In genomic region chr5:97090034-97090784, GRCm38 (mm10) we compare ENCODE assay signal across 9 mouse cellular contexts. TPM values are rescaled to one million over a fixed set of nuclear protein-coding genes. Genes with fewer than 3 reads are reported as not detected.
DNase-seq lines count a peak whose midpoint lies in the region; ATAC-seq lines count a peak whose summit lies in the region.
"Had no signal": no experiment of that assay in that cellular context is flagged by ENCODE, and none has a peak within 500 bp of the region (broad histone marks: within the 10 kb centered on the region; RNA-seq: fewer than 3 reads in every experiment).

No protein-coding gene starts in this region.

- H3K4me2 ChIP-seq in embryonic facial prominence, embryonic 14.5 days (ENCODE audit: low read depth, low read length) = no peak overlapping the region
- H3K4me2 ChIP-seq in limb, embryonic 15.5 days = no peak overlapping the region

- no peaks in the 10 kb centered on the region for H3K9me3 ChIP-seq in embryonic facial prominence, embryonic 14.5 days (ENCODE audit: control insufficient read depth, low read length)
- no peaks in the 10 kb centered on the region for H3K9me3 ChIP-seq in embryonic facial prominence, embryonic 10.5 days
- no peaks in the 10 kb centered on the region for H3K9me3 ChIP-seq in limb, embryonic 15.5 days

- no peaks in the 10 kb centered on the region for H3K4me1 ChIP-seq in embryonic facial prominence, embryonic 14.5 days (ENCODE audit: control insufficient read depth, insufficient read depth, low read length)
- H3K4me1 ChIP-seq in embryonic facial prominence, embryonic 10.5 days = no peaks in the 10 kb centered on the region
- no peaks in the 10 kb centered on the region; the same call in 1 of the 2 replicates for H3K4me1 ChIP-seq in limb, embryonic 15.5 days

- 73% methylated on average over 6 of the region's 6 CpGs for WGBS in embryonic facial prominence, embryonic 14.5 days
- WGBS in embryonic facial prominence, embryonic 10.5 days = 76% methylated on average over 6 of the region's 6 CpGs
- 62% methylated on average over 6 of the region's 6 CpGs for WGBS in limb, embryonic 15.5 days

- peaks cover 29% of the 10 kb centered on the region for H3K36me3 ChIP-seq in embryonic facial prominence, embryonic 14.5 days (ENCODE audit: control insufficient read depth, insufficient read depth, low read length)
- H3K36me3 ChIP-seq in embryonic facial prominence, embryonic 10.5 days (replicated peaks) = peaks cover 49% of the 10 kb centered on the region
- H3K36me3 ChIP-seq in limb, embryonic 15.5 days = peaks cover 16% of the 10 kb centered on the region

- H3K27me3 ChIP-seq in embryonic facial prominence, embryonic 14.5 days (replicated peaks; ENCODE audit: control insufficient read depth, insufficient read depth, low read length) = no peaks in the 10 kb centered on the region
- H3K27me3 ChIP-seq in embryonic facial prominence, embryonic 10.5 days (replicated peaks; ENCODE audit: low read depth, poor library complexity, severe bottlenecking) = no peaks in the 10 kb centered on the region
- H3K27me3 ChIP-seq in limb, embryonic 15.5 days = no peaks in the 10 kb centered on the region

- peak; percentile 81 for DNase-seq in embryonic facial prominence, embryonic 14.5 days (ENCODE audit: low spot score)
- DNase-seq in embryonic facial prominence, embryonic 10.5 days (ENCODE audit: low spot score) = no peak
- DNase-seq in spleen, postnatal 36 days (ENCODE audit: low spot score in 2 of 2) = peak; percentile 14 to 15
- no peak for DNase-seq in spleen, postnatal 10 days (ENCODE audit: low spot score in 2 of 2)
- no peak for DNase-seq in thymus, postnatal 14 days
- no peak for DNase-seq in left cerebral cortex, adult 9 months (ENCODE audit: low spot score in 2 of 2)
- no peak for DNase-seq in right cerebral cortex, postnatal 36 days (ENCODE audit: low spot score in 2 of 2)
- DNase-seq: spleen, adult 18-20 months had no signal

- no peak overlapping the region for H3K27ac ChIP-seq in embryonic facial prominence, embryonic 14.5 days (replicated peaks; ENCODE audit: low read depth, low read length)
- H3K27ac ChIP-seq in embryonic facial prominence, embryonic 10.5 days (replicated peaks) = no peak overlapping the region
- H3K27ac ChIP-seq in limb, embryonic 15.5 days = peak overlapping the region; percentile 2; the same call in 1 of the 2 replicates

- no peak overlapping the region for H3K9ac ChIP-seq in embryonic facial prominence, embryonic 14.5 days (ENCODE audit: low read depth, low read length)
- no peak overlapping the region for H3K9ac ChIP-seq in limb, embryonic 15.5 days

- ATAC-seq in embryonic facial prominence, embryonic 14.5 days (ENCODE audit: low read depth) = peak; percentile 83
- ATAC-seq in limb, embryonic 15.5 days (ENCODE audit: insufficient number of reproducible peaks, low FRiP score, low TSS enrichment, low read depth) = no peak; the same call in 1 of the 2 replicates

- H3K4me3 ChIP-seq in embryonic facial prominence, embryonic 14.5 days (ENCODE audit: low read depth, low read length) = no peak overlapping the region
- H3K4me3 ChIP-seq in embryonic facial prominence, embryonic 10.5 days = no peak overlapping the region
- no peak overlapping the region for H3K4me3 ChIP-seq in limb, embryonic 15.5 days

RNA-seq across cellular contexts. Expression of gene Paqr3, which starts 21.2 kb away (rescaled TPM):
- polyA plus RNA-seq in embryonic facial prominence, embryonic 14.5 days (2014; fragmentation: Nextera tagmentation; extraction: Ambion mirVana) = 3.5 and 3.9 TPM in 2 replicates
- polyA plus RNA-seq in embryonic facial prominence, embryonic 10.5 days (2016; fragmentation: Nextera tagmentation; extraction: Ambion mirVana) = 7.7 and 8.7 TPM in 2 replicates
- polyA plus RNA-seq in limb, embryonic 15.5 days (2015; fragmentation: Nextera tagmentation; extraction: Ambion mirVana) = 3.9 TPM in 2 replicates

Comparison
In these comparisons a context has a peak if more than half of its experiments do, and no peak if none do; other contexts are left out.
1. DNase-seq: peak in embryonic facial prominence, embryonic 14.5 days (single experiment) and spleen, postnatal 36 days (2 of 2); none in embryonic facial prominence, embryonic 10.5 days (single experiment), spleen, postnatal 10 days (0 of 2), thymus, postnatal 14 days (single experiment), left cerebral cortex, adult 9 months (0 of 2) and right cerebral cortex, postnatal 36 days (0 of 2).